Mouse (Mus musculus) natural killer cell, adult 2 months (primary cell): ENCODE measurements around the gene Greb1.

Experiments
- DNase-seq, 2 experiments: peaks; one replicate each; pipeline ENCODE4 v3.0.0; 2022; ENCODE audit warnings: low spot score in 2 of 2

Greb1 gene

DNA sequence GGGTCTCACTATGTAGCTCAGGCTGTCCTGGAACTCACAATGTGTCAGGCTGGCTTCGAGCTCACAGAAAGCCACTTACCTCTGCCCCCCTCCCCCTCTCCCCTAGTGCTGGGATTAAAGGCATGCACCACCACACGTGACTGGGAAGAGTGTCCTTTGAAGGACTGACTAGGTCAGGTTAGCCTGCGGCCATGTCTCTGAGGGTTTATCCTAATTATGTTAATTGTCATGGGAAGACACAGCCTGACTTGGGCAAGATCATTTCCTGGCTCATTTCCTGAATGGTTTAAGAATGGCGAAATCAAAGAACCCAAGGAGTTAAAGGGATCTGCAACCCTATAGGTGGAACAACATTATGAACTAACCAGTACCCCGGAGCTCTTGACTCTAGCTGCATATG lies 105.9 kb downstream of the Greb1 start:
- DNase-seq = no peak

DNA sequence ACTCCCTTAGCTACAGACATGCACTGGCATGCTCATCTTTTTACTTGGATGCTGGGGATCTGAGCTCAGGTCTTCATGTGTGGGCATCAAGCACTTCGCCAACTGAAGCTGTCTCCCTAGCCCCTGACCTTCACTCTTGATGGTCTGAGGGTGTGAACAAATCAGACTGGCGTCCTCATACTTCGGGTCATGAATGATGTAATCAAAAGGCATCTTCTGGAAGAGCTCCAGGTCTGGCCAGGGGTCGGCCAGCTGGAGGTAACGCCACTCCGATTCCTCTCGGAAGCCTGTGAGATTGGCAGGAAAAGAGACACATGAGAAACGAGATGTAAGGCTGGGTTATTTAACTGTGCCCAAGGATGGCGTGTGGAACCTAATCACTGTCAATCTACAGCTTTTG lies 110.1 kb downstream of the Greb1 start:
- no peak for DNase-seq

DNA sequence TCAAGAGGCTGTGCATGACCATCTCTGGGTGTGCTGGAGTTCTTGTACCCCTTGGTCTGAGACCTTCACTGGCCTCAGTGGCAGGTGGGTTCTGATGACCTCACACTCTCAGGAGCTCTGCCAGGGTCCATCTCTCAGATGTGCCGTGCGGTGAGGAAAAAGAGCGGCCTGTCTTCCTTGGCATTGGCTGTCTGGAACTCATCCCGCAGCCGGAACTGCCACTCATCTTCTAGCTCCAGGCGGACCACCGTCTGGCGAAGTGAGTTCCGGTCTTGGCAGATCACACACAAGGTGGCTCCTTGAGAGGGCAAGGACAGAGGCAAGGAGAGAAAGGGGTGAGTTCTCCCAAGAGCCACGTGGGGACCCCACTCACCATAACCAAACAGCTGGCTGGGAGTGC lies 128.4 kb downstream of the Greb1 start:
- DNase-seq = no peak

DNA sequence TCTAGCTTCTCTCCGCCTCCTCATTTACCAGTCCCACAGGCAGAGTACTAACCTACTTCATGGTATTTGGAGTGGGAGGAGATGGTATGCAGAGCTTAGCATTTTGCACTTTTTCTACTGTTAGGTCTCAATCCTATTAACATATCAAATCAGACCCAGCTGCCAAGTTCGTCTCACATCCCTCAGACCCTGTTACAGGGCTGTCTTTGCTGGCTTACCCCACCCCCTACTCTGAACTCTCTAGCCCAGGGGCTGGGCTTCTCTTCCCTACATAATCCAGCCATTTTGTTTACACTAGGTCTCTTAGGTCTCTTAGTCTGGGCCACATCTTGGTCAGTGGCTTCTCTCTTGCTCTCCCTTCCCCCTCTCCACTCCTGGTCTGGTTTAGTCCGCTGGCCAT lies 131.5 kb downstream of the Greb1 start:
- no peak for DNase-seq

DNA sequence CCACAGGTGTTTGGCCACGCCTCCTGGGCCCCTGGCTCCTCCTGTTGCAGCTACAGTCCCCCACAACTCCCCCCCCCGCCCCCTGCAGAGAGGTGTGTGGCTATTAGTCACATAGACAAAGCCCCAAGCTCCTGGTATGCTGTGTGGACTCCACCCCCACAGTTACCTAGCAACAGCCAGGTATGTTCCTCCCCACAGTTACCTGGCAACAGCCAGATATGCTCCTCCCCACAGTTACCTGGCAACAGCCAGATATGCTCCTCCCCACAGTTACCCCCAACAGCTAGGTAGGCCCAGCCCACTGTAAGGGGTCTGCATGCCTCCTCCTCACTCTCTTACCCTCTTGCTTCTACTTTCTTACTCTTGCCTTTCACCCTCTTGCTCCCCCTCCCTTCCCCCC lies 135.7 kb downstream of the Greb1 start:
- DNase-seq = no peak

DNA sequence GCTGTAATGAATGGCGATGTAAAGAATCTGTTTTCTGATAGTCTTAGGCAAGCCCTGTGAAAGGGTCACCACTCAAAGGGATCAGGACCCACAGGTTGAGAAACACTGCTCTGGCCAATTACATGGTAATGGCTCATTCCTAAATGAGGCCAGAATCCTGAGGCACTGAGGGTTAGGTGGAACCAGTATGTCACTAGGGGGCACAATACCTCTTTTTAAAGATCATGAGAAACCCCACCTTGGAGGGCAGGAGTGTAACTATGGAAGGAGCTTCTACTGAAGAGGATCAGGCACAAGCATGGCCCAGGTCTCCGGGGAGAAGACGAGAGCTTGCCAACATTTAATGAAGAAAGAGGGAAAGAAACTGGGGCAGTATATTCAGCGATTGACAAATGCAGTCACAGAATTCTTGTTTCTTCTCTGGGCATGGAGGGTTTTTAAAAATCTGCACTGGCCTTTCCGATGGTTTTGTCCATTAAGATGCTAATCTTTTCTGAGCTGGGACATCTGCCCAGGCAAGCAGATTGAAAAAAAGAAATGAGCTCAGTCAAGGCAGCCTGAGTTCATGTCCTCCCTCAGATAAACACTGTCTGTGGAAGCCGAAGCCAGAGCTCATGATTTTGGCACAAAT lies 137.6 kb downstream of the Greb1 start:
- no peak for DNase-seq

DNA sequence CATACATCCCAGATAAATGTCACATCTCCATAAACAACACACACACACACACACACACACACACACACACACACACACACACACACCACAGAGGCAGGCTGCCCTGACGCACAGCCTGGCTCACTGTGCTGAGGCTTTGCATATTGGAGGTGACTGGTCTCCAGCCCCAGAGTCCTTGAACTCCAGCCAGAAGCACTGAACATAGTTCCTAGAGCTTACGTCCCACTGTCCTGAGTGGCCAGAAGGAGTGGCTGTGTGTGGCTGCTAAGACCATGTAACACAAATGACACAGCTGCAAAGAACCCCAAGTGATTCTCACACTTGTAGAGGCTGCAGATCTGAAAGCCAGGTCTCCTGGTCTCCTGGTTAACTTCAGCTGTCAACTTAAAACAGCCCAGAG lies 138.8 kb downstream of the Greb1 start:
- DNase-seq = no peak

DNA sequence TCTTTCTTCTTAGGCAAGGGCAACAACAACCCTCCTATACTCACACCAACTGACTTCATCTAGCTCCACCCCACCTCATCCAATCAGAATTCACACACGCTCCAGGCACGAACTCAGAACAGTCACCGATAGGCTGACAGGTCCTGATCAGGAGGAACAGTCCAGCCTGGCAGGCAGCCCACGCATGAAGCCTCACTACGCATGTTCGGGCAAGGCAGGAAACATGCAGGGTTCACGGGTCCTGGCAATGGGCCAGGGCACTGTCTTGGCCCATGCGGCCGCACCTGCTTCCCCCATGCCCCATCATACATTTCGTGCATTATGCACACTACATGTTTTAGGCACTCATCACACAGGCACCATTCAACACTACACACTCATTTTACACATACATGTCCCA lies 139.2 kb downstream of the Greb1 start:
- DNase-seq = no peak

DNA sequence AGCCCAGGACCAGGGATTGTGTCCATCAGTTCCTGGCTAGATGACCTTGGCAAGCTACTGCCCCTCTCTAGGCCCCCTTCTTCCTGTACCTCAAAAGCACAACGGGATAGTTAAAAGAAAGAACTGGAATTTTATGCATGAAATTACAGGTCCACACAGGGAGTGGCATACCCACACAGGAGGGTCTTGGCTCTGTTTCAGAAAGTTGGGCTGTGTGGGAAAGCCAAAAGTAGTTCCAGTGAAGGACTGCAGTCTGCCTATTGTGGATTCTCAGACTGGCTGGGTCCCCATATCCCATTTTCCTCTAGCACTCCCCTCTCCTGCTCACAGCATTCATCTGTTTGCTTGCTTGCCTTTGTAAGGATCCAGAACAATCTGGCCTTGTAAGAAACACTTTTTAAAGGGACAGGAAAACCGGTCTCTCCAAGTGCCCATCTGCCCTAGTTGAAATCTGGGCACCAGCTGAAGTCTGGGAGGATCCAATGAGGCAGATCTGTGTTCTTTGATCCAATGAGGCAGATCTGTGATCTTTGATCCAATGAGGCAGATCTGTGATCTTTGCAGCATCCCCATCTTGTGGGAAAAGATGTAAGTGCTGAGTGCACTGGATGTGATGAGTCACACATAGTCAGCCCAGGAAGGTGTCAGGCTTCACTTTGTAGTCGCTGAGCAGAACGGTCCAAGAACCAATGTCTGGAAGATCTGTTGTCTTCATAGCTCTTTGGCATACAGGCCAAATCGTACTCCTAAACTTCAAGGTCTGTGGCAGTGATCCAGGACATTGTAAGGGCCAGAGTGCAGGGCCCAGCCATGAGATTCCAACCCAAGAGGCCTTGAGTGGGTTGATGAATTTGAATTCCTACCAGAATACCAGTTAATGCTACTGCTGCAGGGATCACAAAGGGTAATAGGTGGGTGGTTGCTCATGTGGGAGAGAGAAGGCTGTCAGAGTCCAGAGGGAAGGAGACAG lies 143.5 kb downstream of the Greb1 start:
- DNase-seq = no peak

DNA sequence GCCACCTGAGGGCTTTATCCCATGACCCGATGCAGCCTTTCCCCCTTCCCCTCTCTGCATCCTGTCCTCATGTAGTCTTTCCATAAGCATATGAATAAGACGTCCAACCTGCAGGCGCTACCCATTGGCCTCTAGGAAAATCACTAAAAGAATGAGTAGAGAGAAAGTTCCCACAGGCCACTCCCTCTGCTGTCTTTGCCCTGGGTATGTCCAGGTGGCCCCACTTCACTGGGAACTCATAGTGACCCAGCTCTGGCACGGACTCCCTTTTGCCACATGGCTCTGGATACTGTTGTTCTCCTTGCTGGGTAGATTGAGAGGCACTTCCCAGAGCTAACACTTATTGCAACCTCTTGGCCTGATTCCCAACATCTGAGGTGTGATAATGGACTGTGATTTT lies 145.1 kb downstream of the Greb1 start:
- no peak for DNase-seq

DNA sequence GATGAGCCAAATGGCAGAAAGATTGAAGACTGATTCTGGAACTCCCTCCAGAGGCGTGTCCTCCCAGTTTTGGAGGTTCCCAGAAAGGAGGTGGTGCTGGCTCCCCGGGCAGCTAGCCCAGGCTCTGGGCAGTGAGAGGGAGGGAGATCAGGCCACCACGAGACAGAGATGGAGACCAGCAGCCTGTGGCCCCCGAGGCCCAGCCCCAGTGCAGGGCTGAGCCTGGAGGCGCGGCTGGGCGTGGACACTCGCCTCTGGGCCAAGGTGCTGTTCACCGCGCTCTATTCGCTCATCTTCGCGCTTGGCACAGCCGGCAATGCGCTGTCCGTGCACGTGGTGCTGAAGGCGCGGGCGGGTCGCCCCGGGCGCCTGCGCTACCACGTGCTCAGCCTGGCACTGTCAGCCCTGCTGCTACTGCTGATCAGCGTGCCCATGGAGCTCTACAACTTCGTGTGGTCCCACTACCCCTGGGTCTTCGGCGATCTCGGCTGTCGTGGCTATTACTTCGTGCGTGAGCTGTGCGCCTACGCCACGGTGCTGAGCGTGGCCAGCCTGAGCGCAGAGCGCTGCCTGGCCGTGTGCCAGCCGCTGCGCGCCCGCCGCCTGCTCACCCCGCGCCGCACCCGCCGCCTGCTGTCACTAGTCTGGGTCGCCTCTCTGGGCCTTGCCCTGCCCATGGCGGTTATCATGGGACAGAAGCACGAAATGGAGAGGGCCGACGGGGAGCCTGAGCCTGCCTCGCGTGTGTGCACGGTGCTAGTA lies 147.2 kb downstream of the Greb1 start, which contains the start of gene Ntsr2:
TSS of gene Ntsr2 (plus strand) at position 51 of the 762 bp plus-strand sequence.
- peak in 1 of 2 experiments; percentile 6 for DNase-seq

DNA sequence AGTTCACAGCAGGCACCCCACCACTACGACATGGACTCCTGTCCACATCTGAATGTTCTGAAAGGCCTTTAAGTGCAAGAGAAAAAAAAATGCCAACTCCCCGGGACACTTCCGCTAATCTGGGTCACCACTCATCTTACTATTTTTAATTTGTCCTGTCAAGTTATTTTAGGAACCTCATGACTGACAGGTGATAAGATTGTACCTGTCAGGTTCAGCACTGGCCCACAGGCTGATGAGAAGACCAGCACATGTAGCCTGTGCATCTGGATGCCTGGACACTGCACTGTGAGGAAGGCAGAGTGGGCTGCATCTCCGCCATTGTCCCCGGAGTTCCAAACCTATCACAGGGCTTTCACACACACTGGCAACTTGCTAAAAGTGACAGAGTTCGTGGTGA lies 150.9 kb downstream of the Greb1 start:
- DNase-seq = no peak

DNA sequence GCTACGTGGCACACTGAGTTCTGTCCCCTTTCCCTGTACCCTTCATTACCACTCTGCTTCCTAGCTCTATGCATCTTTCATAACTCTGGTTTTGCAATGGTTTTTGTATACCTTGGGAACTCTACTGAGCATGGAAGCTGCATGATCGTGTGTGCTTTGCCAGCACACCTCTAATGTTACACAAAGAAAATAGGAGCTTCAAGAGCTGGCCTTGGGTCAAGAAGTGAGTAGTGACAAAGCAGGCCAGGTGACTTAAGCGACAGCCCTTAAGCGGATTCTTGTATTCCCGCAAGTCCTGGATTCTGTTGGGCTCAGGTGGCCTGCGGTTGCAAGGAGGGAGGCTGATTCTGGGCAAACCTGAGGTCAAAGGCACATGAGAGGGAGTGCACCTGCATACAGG lies 152.4 kb downstream of the Greb1 start:
- DNase-seq = no peak

DNA sequence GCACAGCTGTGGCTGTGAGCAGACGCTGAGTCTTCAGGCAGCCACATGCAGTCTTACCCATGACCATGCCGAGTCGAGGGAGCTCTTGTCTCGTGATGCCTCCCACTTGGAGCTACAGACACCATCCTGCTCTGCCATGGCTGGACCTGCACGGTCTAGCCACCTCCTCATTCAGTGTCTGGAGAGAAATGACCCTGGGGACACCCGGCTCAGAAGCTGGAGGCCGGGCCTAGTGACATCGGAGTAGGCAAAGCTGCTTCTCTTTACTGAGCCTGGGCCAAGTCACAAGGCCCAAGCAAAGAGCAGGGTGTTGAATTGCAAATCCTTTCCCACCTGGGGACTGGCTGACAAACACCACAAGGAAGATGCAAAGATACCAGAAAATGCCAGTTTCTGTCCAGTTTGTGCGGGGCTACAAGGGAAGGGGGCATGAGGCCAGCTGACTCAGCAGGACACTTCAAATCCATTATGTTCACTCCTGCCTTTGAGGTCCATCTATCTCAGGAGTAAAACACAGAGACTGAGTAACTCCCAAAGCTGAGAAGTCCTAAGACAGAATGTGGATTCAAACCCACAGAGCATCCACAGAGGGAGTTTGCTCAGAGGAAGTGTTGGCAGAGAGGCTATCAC lies 153.8 kb downstream of the Greb1 start:
- no peak for DNase-seq

DNA sequence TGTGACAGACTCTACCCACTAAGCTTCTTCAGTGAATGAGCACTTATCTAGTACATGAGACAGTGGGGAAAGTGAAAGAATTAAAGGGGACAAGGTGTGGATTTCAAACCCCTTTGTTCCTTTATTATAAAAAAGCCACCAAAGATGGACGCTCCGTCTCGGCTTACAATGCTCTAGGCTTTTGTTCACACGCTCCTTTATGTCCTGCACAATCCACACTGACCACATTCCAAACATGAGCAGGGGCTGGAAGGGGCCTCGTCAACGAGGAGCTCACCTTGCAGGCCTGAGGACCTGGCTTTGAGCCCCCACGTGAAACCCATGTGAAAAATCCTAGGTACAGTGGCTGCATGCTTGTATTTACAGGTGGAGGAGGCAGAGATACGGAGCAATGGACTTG lies 156.0 kb downstream of the Greb1 start:
- no peak for DNase-seq

DNA sequence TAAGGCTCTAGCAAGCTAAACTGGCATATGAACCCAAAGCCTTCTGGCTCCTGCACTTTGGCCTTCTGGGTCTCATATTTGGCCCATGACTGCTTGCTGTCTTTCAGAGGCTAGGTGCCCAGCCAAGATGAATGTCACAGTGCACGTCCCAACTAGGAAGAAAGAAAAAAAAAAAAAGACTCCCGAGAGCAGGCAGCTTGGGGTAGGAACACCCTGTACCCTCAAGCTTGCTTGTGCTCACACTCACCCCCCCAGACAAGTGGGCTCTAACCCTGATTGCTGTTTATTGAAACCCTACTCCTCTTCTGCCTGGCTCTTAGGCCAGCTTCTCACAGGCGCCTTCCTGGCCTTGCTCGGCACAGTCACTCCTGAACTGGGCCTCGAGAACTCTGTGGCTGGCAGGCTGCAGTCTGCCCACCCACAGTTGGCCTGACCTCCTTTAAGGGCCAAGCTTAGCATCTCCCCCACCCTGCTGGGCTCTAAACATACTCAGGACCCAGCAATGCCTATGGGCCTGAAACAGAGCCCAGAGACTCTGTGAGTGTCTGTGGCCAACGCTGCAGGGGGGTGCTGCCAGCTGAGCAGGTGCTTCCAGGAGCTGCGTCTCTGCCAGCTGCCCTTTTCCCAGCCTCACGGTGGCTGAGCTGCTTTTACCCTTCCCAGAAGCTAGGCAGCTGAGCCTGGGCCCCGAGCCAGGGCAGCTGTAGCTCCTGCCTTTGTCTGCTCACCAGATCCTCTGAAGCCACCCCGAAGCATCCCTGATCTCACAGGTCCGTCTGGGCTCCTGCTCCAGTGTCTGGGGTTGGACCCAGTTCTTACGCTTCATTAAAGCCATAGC lies 157.0 kb downstream of the Greb1 start:
- DNase-seq = no peak

DNA sequence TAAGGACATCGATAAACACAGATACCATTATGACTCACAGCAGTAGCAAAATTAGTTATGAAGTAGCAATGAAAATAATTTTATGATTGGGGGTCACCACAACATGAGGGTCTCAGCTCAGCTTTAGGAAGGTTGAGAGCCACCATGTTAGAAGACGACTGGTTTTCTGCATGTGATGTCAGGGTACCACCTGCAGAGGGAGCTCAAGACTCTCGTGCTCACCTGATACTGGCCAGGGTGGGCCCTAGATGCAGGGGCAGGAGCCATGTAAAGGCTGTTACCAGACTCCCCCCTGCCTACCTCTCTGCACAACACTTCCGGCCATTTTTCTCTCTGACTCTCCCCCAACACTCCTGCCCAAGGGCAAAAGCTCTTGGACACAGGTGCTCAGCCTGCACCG lies 158.7 kb downstream of the Greb1 start:
- no peak for DNase-seq

DNA sequence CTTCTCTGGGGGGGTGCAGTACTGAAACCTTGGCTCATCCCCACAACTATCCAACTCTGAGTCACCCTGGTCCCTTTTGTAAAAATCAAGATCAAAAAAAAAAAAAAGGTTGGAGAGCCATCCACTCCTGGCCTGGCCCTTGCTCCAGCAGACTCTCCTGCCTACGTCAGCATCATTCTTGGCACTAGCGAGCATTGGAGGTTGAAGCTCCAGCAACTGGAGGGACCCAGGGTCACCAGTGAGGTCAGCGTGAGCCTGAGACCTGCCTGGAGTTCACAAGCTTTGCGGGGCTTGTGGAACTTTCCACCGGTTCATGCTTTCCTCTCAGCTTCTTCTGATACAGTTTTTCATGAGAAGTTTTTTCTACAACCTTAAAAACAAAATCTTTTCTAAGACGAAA lies 160.6 kb downstream of the Greb1 start:
- DNase-seq = no peak

DNA sequence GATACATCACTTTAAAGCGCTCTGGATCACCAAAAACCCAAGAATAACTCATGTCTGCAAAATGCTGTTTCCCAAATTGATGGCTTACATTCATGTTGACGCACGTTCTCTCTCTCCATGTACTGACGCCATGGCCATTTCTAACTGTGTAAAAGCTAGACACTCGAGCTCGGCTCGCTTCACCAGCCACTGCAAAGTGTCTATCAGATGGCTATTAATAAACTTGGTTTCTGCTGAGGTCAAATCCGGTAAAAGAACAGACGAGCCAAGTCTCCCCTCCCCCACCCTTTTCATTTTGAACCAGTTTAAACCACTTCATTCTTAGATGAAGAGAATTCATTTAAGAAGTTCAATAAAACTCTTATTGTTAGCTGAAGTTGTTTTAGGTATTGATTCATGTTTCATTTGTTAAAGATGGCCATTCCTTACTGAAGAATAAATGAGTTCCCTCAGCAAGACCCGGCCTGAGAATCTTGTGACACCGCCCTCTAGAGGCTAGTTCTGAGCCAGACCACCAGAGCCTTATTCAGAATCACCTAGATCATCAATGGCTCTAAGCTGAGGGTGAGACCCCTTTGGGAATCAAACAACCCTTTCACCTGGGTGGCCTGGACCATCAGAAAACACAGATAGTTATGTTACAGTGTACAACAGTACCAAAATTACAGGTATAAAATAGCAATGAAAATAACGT lies 161.5 kb downstream of the Greb1 start:
- DNase-seq = no peak

DNA sequence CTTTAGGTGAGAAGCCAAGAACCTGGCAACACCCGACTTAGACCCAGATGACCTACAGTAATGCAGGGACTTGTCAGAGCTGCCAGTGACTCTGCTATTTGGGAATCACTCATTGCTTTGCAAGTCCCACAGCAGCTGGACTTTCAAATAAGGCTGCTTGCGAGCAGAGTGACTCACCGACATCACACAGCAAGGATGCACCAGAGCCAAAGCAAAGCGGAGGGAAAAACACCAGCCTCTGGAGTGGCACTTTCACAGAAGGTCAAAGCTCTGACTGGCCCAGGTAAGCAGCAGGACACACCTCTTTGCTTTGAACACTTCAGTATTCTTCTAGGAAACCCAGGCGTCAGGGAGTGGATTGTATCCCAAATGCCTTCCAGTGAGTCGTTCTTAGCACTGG lies 164.9 kb downstream of the Greb1 start:
- DNase-seq = no peak
